Mouse (Mus musculus) limb, embryonic 14.5 days (tissue): ENCODE data around the gene Cntln. TPM values are rescaled to one million over a fixed set of nuclear protein-coding genes. Genes with fewer than 3 reads are reported as not detected.

Source experiments
- ATAC-seq: fragments of 200-750 bp; cut with Nextera tagmentation; 2 replicates; pipeline ENCODE4 v1.8.0; 2017; ENCODE audit warnings: low read depth, moderate number of reproducible peaks, moderate TSS enrichment; ENCODE audit not compliant: low FRiP score
- DNase-seq: peaks from one replicate; pipeline ENCODE4 v3.0.0-alpha.2; 2015; ENCODE audit warnings: low spot score
- H3K27ac ChIP-seq: fragments of 300-500 bp; sonication (generic); replicated peaks from 2 replicates; pipeline ENCODE4 v1.5.1; 2014; ENCODE audit warnings: low read depth, mild to moderate bottlenecking, low read length, moderate library complexity, mixed read lengths
- H3K27me3 ChIP-seq: fragments of 300-500 bp; sonication (generic); 2 replicates; pipeline ENCODE4 v1.6.1; 2014; ENCODE audit warnings: low read length, mixed read lengths; ENCODE audit not compliant: control insufficient read depth, insufficient read depth
- H3K36me3 ChIP-seq: fragments of 300-500 bp; sonication (generic); 2 replicates; pipeline ENCODE4 v1.6.1; 2014; ENCODE audit warnings: mild to moderate bottlenecking, low read length, moderate library complexity, mixed read lengths; ENCODE audit not compliant: control insufficient read depth, insufficient read depth
- H3K4me1 ChIP-seq: fragments of 300-500 bp; sonication (generic); 2 replicates; pipeline ENCODE4 v1.6.1; 2014; ENCODE audit warnings: antibody characterized with exemption, low read length, mixed read lengths; ENCODE audit not compliant: control insufficient read depth, insufficient read depth
- H3K4me2 ChIP-seq: fragments of 300-500 bp; sonication (generic); replicated peaks from 2 replicates; pipeline ENCODE4 v1.6.1; 2014; ENCODE audit warnings: low read depth, mild to moderate bottlenecking, low read length, moderate library complexity; ENCODE audit not compliant: severe bottlenecking
- H3K4me3 ChIP-seq: fragments of 300-500 bp; sonication (generic); replicated peaks from 2 replicates; pipeline ENCODE4 v1.5.1; 2014; ENCODE audit warnings: low read length
- H3K9ac ChIP-seq: fragments of 300-500 bp; sonication (generic); 2 replicates; pipeline ENCODE4 v1.6.1; 2014; ENCODE audit warnings: mild to moderate bottlenecking, low read depth, low read length, moderate library complexity; ENCODE audit not compliant: severe bottlenecking
- H3K9me3 ChIP-seq: fragments of 300-500 bp; sonication (generic); 2 replicates; pipeline ENCODE4 v1.6.1; 2016; ENCODE audit warnings: low read length; ENCODE audit not compliant: control insufficient read depth
- POLR2A ChIP-seq: fragments of 200-500 bp; IDR thresholded peaks from 2 replicates; pipeline ENCODE4 v1.8.0; 2012; ENCODE audit warnings: inconsistent platforms, mild to moderate bottlenecking, moderate library complexity, borderline replicate concordance; ENCODE audit not compliant: insufficient read depth, insufficient read length; ENCODE audit errors: extremely low read depth
- WGBS: fragments of 180-500 bp; shearing (Covaris S2); extraction: QIAGEN DNeasy Blood & Tissue Kit; methylation state at CpG from one replicate; pipeline ENCODE4 v1.1.7; 2014; 5-methylcytosine and 5-hydroxymethylcytosine counted together
- polyA plus RNA-seq, 2 experiments: library from polyadenylated mRNA; depleted of rRNA in 1 of 2; stranded (reverse) in 1 of 2; unstranded in 1 of 2; fragments of >200 nt; fragmentation: Nextera tagmentation in 1 of 2; extraction: Ambion mirVana in 1 of 2; gene quantifications; 2 replicates each; pipeline versions ENCODE4 v1.2.1 to v1.2.3; 2012 to 2014

Gene Cntln
- polyA plus RNA-seq, 2 experiments = 15.1 to 21.0 TPM

GRCm38 (mm10) chr4:84883646-84884045 is 463 bp upstream of the Cntln start:
- H3K27ac ChIP-seq = peak overlapping the region; percentile 98
- 68% methylated on average over 12 of the region's 12 CpGs for WGBS
- peak; percentile 19 for ATAC-seq

DNA sequence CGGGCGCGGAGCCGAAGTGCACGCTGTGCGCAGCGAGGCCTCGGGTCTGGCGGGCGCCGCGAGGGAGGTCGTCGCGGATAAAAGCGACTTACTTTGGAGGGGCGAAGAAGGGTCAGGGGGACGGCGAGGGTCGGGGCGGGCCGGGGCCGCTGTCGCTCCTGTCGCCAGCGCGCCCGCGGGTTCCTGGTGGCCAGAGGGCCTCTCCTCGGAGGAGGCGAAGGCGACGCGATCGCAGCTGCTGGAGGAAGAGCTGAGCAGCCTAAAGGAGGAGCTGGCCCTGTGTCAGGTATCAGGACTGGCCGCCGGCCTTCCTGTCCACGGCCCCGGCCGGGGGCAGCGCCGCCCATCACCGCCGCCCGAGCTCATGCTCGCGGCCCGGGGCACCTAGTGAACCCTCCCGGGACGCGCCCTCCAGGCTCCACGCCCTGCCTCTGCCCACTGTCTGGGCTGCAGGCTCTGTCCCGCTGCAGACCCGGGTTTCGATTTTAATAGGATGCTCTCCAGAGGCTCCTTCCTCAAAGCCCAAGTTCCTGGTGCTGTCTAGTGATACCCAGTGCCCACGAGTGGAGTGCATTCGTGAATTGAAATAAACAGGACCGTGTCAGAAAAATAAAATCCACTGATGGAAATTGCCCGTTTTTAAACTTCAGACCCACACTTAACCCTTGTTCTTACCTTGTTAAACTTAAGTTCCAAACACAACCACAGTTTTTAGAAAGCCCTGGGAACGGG is 596 bp downstream of the Cntln start:
- no peak for TF ChIP-seq POLR2A
- no peaks in the 10 kb centered on the region for H3K9me3 ChIP-seq
- WGBS = 1% methylated on average over 51 of the region's 60 CpGs

More at GRCm38 (mm10) chr4:84883646-84884045, 463 bp upstream of the Cntln start:
- Histone ChIP-seq H3K4me1 (peaks cover 6% of the 10 kb centered on the region), H3K9me3 (no peaks in the 10 kb centered on the region), H3K36me3 (no peaks in the 10 kb centered on the region), H3K9ac (peak overlapping the region; percentile 99), H3K4me2 (peak overlapping the region; percentile 63), H3K4me3 (peak overlapping the region; percentile 87), H3K27me3 (no peaks in the 10 kb centered on the region)
- TF ChIP-seq POLR2A = no peak
- DNase-seq = no peak

DNA sequence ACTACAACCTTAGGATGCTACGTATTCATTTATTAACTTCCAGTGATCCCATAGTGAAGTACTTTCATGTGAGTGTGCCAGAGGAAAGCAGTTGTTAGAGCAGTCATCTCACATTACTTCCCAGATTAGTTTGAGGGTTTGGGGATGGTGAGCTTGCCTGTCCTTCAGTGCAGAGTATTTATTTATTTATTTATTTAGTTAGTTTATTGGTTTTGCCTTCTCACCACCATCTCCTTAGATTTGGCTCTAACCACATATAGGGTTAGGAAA is 1.1 kb downstream of the Cntln start:
- H3K27ac ChIP-seq = no peak overlapping the region
- DNase-seq = no peak
- no peak for TF ChIP-seq POLR2A

More for the DNA sequence above, 596 bp downstream of the Cntln start:
- Histone ChIP-seq H3K9ac (peak overlapping the region; percentile 99), H3K36me3 (no peaks in the 10 kb centered on the region), H3K27me3 (no peaks in the 10 kb centered on the region), H3K4me3 (peak overlapping the region; percentile 87), H3K4me2 (peak overlapping the region; percentile 63), H3K27ac (peak overlapping the region; percentile 98), H3K4me1 (peaks cover 6% of the 10 kb centered on the region)
- ATAC-seq = peak; percentile 56
- peak; percentile 14 for DNase-seq

GRCm38 (mm10) chr4:84918393-84918792 is 34.3 kb downstream of the Cntln start:
- no peak for TF ChIP-seq POLR2A
- H3K27me3 ChIP-seq = no peaks in the 10 kb centered on the region
- H3K9me3 ChIP-seq = no peaks in the 10 kb centered on the region
- ATAC-seq (no peak), DNase-seq (no peak)
- H3K4me2 ChIP-seq = no peak overlapping the region
- no peaks in the 10 kb centered on the region for H3K36me3 ChIP-seq
- no peak overlapping the region for H3K9ac ChIP-seq
- 88% methylated on average over 1 of the region's 1 CpGs for WGBS
- H3K4me3 ChIP-seq = no peak overlapping the region
- no peak overlapping the region for H3K27ac ChIP-seq
- H3K4me1 ChIP-seq = no peaks in the 10 kb centered on the region

More for the DNA sequence above, 1.1 kb downstream of the Cntln start:
- Histone ChIP-seq H3K36me3 (peaks cover 2% of the 10 kb centered on the region), H3K4me2 (peak overlapping the region; percentile 63), H3K27me3 (no peaks in the 10 kb centered on the region), H3K4me1 (peaks cover 6% of the 10 kb centered on the region), H3K4me3 (peak overlapping the region; percentile 87), H3K9me3 (no peaks in the 10 kb centered on the region), H3K9ac (peak overlapping the region; percentile 99)
- ATAC-seq = no peak
- 16% methylated on average over 1 of the region's 1 CpGs for WGBS

DNA sequence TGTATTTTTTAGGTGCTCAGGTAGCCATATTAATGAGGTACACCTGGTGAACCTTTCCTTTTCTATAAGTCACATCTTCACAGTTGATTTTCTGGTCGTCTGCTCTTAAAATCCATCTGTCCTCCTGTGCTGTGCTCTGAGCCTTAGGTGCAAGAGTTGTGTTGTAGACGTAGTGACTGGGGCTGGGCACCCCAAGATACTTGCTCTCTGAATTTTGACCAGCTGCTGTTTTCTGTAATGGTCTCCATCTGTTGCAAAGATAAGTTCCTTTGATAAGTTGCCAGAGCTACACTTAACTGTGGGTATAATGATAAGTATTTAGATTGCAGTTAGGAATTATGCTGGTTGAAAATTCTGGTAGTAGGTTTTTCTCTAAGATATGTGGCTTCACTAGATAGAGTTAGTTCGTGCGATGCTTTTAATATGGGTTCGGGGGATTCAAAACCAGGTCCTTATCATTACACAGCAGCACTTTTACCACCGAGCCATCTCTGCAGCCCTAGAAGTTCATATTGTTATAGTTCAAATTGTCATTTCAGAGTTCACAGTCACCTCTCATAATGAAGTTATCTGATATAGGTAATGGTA is 50.3 kb downstream of the Cntln start:
- no peak overlapping the region for H3K4me2 ChIP-seq
- TF ChIP-seq POLR2A = no peak
- H3K9ac ChIP-seq = no peak overlapping the region
- 82% methylated on average over 6 of the region's 6 CpGs for WGBS
- DNase-seq (no peak), ATAC-seq (no peak)
- H3K4me3 ChIP-seq = no peak overlapping the region
- 0 out of 2 replicates have a peak, but pooled peaks cover 3% of the 10 kb centered on the region for H3K9me3 ChIP-seq
- H3K27ac ChIP-seq = no peak overlapping the region
- no peaks in the 10 kb centered on the region for H3K4me1 ChIP-seq
- H3K36me3 ChIP-seq = peaks cover 4% of the 10 kb centered on the region; the same call in 1 of the 2 replicates
- no peaks in the 10 kb centered on the region for H3K27me3 ChIP-seq
